Mouse (Mus musculus) 3134 (cell line): ENCODE results near the gene Aip.
A peak's percentile ranks its signal among the peaks of the same experiment; 100 is the strongest.

Experiments used
- DNase-seq: peaks from one replicate; pipeline ENCODE4 v3.0.0-alpha.2; 2011; ENCODE audit warnings: low spot score; ENCODE audit not compliant: insufficient read length; ENCODE audit errors: extremely low read depth

Gene Aip

DNA sequence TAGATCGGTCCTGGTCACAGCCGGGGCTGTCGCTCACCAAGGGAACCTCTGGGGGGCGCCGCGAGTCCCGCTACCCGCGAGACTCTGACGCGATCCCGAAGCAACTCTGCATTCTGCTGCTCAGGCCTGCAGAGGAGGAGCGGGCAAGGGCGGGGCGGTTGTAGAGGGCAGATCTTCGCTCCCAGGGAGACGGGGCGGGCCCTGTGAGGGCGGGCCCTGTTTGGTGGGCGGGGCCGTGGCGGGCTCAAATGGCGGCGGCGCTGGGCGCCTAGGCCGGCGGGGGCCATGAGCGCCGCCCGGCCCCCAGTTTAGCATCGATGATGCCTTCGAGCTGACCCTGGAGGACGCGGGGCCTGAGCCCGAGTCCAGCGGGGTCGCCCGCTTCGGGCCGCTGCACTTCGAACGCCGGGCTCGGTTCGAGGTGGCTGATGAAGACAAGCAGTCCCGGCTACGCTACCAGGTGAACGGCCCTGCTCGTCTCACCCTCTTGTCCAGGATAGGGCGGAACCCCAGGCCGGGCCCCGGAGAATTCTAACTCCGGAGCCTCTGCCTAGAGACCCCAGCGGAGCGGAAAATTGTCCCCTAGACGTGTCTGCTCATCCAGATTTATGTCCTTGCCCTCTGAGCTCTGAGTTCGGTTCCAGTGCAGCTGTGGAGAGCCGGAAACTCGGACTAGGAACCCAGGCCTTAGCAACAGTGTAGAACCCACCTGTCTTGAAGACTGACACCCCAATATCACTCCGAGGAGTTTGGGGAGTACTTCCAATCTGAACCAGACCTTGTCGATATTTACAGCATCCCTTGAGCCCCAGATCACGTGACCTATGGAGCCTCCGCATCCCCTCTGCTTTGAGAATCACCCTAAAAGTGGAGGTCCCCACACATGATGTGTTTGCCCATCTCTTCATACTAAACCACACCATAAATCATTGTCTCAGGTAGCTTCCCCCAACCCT, at the start of gene Aip:
Gene Aip, minus strand, starts transcription at position 118 of the 956 bp plus-strand sequence.
- DNase-seq: peak; percentile 99

DNA sequence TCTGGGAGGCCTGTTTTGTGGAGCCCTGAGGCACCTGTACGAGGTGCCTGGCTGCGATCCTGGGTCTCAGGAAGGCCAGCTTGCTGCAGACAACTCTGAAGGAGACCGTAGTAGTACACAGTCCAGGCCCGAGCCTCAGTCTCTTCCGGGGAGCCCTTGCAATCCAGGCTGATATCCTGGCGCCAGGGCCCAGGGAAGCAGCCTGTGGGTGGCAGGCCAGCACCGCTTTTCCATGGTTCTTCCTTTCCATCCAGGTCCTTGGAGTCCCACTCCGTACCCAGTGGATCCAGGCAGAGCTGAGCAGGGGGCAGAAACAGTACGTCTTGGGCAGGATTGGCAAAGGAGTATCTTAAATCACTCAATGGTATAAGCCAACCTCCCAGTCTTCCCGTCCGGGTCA, 47.3 kb upstream of the Aip start:
- DNase-seq: no peak

- DNase-seq: peak; percentile 73
Measured at GRCm38 (mm10) chr19:4171393-4172290, 46.0 kb upstream of the Aip start.

- DNase-seq: no peak
Measured at GRCm38 (mm10) chr19:4170723-4171392, 45.2 kb upstream of the Aip start.

GRCm38 (mm10) chr19:4169810-4170209, 44.2 kb upstream of the Aip start:
- DNase-seq: no peak

GRCm38 (mm10) chr19:4169378-4169784, 43.7 kb upstream of the Aip start:
- DNase-seq: peak; percentile 99

DNA sequence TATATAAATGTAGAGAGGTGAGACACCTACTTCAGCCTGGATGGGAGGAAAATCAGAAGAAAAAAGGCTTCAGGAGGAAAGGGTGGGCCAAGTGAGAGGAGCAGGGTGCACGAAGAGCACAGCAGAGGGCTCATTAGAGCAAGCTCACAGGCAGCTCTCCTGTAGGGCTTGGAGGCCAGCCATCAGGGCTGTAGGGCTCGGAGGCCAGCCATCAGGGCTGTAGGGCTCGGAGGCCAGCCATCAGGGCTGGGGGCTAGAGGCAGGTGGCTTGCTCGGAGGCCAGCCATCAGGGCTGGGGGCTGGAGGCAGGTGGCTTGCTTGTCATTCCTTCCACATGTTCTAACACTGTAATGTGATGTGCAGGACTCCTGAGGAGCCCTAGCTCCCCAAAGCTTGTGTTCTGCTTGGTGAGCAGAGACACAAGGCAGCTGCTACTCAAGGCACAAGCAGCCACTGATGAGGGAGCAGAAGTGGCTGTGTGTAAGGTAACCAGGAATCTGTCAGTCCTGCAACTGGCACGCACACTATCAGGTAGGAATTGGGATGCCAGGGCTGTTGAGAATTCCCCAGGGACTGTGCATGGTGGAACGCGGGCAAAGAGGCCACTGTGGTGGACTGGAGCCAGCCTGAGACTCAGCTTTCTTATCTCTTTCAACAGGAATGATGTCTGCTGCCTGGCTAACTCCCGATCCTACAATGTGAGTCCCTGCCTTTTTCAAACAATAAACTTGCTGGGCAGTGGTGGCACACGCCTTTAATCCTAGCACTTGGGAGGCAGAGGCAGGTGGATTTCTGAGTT, 41.2 kb upstream of the Aip start:
- DNase-seq: no peak

DNA sequence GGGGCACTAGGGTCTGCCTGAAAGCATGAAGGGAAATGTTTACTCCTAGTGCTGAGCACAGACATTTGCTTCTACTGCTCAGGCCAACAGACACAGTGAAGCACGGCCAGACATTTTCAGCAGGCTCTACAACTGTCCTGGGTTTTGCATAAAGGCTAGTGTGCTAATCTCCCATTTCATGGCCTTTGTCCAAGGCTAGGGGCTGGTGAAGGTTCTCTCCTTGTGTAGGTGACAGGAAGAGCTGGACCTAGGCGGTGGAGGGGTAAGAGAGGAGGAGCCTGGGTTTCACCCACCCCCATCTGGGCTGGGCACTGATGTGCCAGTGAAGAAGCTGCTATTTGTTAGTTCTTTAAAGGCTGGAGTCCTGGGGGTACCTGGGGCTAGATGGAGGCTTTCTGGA, 39.1 kb upstream of the Aip start:
- DNase-seq: no peak

GRCm38 (mm10) chr19:4164100-4164499, 38.4 kb upstream of the Aip start:
- no peak for DNase-seq

DNA sequence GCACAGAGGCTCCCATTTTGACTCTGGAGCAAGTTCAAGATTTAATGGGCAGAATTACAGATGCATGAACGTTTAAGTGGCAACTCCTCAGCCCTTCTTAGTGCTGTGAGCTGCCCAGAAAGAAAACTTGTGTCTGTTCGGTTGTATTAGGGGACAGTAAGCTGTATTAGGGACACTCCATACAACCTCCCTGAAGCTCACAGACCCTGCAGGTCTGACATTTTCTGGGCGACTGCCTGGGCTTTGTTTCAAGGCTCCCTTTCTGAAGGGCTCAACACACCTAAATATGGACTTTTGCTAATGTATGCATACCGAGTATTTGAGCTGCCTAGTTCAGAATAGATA, 37.9 kb upstream of the Aip start:
- DNase-seq: no peak

DNA sequence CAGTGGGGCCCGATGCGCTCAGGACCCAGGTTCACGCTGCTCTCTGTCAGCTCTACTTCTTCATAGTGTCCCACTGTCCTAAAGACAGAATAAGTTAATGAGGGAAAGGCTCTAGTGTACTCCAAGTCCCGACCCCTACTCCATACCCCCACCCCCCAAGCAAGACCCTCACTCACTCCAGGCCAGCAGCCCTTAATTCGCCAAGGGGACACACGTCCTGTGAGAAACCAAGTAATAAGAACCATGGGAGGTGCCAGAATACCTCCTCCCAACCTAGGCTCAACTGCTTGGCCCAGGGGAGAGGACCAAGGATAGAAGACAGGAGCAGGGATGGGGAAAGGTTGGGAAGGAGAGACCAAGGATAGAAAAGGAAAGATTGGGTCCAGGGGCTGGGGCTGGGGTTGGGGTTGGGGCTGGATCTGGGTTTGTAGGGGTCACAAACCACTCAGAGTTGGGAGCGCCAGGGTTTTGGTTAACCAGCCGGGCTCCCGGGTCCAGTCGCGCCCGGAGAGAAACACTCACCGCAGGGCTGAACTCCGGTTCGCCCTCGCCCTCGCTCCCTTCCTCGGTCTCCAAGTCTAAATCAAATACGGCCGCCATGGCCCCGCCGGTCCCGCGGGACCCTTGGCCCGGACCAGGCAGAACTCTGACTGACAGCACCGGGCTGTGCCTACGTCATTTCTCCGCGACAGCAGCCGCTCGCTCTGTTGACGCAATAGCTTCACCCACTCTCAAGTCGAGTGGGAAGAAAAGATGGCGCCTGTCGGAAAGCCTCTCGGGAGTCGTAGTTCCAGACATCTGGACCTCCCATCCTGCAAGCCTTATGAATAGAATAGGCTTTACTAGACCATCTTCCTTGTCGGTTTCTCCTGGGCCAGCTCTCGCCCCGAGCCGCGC, 37.2 kb upstream of the Aip start, which contains the start of gene Rps6kb2:
Gene Rps6kb2, minus strand, starts transcription at position 709 of the 897 bp plus-strand sequence.
- peak; percentile 85 for DNase-seq

DNA sequence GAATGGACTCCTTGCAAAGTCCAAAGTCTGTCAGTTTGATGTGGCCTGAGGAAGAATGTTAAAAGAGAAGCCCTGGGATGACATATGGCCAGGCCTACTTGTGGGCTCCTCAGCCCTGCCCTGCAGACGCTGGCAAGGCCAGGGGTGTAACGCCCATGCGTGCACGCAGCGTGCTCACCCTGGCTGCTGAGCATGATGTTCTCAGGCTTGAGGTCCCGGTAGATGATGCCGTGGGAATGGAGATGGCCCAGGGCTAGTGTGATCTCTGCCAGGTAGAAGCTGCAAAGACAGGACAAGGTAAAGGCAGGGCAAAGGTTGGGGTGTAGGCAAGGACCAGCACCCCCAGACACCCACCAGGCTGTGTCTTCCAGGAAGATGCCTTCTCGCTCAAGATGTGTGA, 33.4 kb upstream of the Aip start:
- no peak for DNase-seq

- no peak for DNase-seq
Measured at GRCm38 (mm10) chr19:4156771-4157170, 31.1 kb upstream of the Aip start.

DNA sequence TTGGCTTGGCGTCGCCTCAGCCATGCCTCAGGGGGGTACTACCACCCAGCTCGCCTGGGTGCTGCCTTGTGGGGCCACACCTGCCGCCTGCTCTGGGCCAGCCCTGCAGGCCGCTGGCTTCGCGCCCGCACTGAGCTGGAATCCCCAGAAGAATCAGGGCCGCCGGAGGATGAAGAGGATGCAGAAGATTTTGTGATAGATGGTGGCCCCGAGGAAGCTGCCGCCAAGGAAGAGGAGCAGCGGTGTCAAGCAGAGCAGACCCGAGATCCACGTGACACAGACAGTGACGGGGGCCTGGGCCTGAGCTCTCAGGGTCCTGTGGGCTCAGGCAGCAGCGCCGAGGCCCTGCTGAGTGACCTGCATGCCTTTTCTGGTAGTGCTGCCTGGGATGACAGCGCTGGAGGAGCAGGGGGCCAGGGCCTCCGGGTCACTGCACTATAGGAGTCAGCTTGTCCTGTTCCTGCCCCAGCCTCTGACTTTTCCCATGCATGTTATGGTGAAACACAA, 30.5 kb upstream of the Aip start:
- no peak for DNase-seq

- no peak for DNase-seq
Measured at GRCm38 (mm10) chr19:4155223-4156072, 29.8 kb upstream of the Aip start.

DNA sequence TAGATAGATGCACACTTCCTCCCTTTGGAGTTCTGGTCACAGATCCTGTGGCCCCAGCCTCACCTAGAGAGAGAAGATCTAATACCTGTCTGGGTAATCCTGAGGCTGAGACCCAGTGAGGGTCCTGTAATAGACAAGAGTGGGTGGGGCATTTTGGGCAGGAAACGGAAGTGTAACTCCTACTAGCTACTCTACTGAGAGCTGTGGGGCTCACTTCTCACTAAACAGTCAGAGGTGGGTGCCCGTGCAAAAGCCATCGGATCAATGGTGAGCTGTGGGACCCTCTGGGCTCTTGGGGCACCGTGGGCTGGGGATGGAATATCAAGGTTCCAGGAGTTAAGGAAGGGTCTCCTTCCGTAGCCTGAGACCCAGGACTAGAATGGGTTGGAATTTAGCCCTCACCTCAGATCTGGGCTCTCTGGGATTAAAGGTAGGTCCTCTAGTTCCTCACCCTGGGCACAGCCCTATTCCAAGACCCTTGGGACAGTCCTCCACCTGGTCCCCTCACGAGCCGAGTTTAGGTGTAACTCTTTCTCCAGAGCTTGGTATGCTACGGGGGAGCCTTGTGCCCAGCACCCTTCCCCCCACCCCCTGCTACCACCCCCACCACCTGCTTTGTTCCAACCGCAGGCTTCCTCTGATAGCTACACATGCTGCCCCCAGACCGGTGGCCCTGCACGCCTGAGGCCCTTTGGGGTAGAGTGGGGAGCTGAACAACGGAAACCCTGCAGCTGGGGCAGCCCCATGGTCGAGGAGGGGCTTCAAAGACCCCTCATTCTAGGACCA, 29.0 kb upstream of the Aip start:
- DNase-seq: no peak

- no peak for DNase-seq
Measured at GRCm38 (mm10) chr19:4153232-4153654, 27.6 kb upstream of the Aip start, which contains the start of gene Ptprcap. TSS of gene Ptprcap (plus strand) at chr19:4153604.
